Mouse (Mus musculus): Measurements from ENCODE around the gene Lypla2. TPM values are rescaled to one million over a fixed set of nuclear protein-coding genes. Genes with fewer than 3 reads are reported as not detected.

Lypla2 gene
- polyA plus RNA-seq, 1 experiment from 2014 or later = 149 TPM

- peak; percentile 23 for DNase-seq (ENCODE audit: low spot score)
Measured at GRCm38 (mm10) chr4:135972911-135973811, 735 bp upstream of the Lypla2 start.

- DNase-seq (ENCODE audit: low spot score) = peak; percentile 57
Measured at GRCm38 (mm10) chr4:135971805-135972555, 446 bp downstream of the Lypla2 start.

GRCm38 (mm10) chr4:135970585-135970984 is 1.8 kb downstream of the Lypla2 start:
- DNase-seq (ENCODE audit: low spot score) = no peak

DNA sequence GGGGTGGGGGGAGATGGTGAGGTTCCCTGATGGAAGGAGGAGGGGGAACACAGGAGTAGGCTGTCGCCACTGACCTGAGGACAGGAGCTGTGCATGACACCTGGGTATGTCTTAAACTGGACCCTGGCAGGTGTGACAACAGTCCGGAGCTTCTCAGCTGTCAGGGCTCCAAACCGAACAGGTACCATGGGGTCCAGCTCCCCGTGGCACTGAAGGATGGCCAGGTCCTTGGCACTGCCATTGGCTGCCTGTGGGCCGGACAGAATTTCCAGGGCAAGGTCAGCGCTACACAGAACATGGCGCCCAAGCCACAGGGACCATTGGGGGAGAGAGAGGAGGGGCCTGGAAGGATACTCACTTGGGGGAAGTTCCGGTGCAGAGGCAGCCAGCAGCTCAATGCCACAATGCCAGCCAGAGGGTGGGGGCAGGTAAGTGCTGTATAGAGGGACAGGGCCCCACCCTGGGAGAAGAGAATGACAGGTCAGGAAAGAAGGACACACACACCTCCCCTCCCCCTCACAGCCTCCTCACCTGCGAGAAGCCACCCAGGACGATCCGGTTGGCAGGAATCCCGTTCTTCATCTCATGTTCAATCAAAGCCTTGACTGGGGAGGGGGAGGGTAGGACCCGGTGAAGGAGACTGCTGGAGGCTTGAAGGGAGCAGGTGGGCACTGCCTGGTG is 3.2 kb downstream of the Lypla2 start:
- no peak for DNase-seq (ENCODE audit: low spot score)

- no peak for DNase-seq (ENCODE audit: low spot score)
Measured at GRCm38 (mm10) chr4:135968271-135968869, 4.1 kb downstream of the Lypla2 start.

DNA sequence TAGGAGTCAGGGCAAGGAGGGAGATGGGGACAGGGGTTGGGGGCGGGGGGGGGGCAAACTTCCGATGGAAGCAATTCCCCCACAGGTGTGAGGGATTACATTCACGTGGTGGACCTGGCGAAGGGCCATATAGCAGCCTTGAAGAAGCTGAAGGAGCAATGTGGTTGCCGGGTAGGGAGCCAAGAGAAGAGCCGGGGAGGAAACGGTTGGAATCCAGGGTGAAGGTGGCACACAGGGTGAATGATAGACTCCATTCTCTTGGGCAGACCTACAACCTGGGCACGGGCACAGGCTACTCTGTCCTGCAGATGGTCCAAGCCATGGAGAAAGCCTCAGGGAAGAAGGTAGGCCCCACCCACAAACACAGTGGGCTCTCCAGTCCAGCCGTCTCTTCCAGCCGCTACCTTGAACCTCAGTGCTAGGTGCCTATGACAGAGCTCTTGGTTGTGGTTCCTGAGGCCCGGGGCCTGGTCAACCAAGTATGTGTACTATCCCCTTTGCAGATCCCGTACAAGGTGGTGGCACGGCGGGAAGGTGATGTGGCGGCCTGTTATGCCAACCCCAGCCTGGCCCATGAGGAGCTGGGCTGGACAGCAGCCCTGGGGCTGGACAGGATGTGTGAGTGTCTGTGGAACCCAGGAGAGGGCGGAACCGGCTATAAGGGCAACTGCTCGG is 5.2 kb downstream of the Lypla2 start:
- no peak for DNase-seq (ENCODE audit: low spot score)

GRCm38 (mm10) chr4:135966283-135966682 is 6.1 kb downstream of the Lypla2 start:
- no peak for DNase-seq (ENCODE audit: low spot score)

GRCm38 (mm10) chr4:135965113-135965512 is 7.3 kb downstream of the Lypla2 start:
- DNase-seq (ENCODE audit: low spot score) = no peak

- DNase-seq (ENCODE audit: low spot score) = peak; percentile 32
Measured at GRCm38 (mm10) chr4:135964426-135964825, 8.0 kb downstream of the Lypla2 start.

- peak; percentile 98 for DNase-seq (ENCODE audit: low spot score)
Measured at GRCm38 (mm10) chr4:135963457-135964193, 8.8 kb downstream of the Lypla2 start, which contains the start of gene Gale. Gene Gale, plus strand, starts transcription at chr4:135963727.

DNA sequence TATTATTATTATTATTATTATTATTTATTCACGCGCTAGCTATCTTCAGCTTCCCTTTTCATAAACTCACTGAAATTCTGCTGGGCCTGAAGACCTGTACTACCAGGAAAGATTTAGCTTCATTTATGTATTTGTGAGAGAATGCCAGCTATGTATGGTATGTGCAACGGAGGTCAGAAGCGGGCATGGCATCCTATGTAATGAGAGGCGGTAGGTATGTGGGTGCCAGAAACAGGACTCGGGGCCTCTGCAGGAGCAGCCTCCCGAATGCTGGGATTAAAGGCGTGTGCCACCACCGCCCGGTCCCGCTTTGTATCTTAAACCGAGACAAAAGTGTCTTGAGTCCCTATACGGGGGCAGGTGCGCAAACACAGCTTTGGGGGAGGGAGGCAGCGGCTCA is 9.5 kb downstream of the Lypla2 start:
- no peak for DNase-seq (ENCODE audit: low spot score)

GRCm38 (mm10) chr4:135962198-135962597 is 10.2 kb downstream of the Lypla2 start:
- no peak for DNase-seq (ENCODE audit: low spot score)

DNA sequence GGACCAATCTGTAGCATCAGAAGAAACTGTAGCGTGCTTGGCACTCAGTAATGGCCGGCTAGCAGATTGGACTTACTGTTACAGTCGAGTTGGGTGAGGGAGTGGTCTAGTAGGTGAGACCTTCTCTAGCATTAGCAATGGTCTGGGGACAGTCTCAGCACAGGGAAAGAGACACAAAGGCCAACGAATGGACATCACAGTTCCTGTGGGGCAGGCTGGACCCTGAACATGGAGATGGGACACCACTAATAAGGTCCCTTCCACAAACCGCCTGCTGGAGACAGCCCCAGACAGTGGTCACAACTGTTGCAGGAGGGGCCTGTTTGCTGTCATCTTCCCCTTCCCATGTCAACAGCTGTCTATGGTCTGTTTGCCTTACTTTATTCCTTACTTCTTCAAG is 10.7 kb downstream of the Lypla2 start:
- DNase-seq (ENCODE audit: low spot score) = no peak

- DNase-seq (ENCODE audit: low spot score) = peak; percentile 85
Measured at GRCm38 (mm10) chr4:135960717-135961116, 11.7 kb downstream of the Lypla2 start.

DNA sequence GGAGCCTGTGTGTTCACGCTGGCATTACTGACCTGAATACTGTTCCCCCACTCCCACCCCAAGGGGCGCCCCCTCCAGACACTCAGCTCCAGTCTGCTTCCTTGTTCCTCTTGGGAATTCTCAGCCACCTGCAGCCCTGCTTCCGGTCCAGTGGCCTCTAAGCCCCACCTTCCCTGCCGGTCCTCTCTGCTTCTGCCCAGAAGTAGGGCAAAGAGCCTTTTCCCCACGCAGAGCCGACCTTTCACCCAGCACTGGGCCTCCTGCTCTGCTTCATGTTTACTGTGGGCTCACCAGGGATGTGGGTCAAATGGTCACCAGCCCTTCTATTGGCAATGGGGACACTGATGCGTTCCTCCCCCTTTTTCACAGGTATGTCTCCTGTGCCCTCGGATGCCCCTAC is 14.1 kb downstream of the Lypla2 start:
- DNase-seq (ENCODE audit: low spot score) = no peak

DNA sequence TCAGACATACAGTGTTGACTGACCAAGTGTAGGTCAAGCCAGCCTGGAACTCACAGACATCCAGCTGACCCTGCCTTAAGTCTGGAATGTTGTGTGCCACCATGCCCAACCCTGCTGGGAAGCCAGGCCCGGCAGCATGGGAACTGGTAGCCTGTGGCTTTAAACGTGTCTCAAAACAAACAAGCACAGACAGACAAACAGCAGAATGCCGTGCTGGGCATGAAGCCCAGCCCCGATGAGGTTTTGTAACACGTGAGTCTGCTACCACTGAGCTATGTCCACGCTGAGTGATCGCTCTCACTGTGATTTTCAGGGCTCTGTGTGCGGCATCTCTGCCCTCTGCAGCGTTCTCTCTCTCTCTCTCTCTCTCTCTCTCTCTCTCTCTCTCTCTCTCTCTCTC is 16.5 kb downstream of the Lypla2 start:
- no peak for DNase-seq (ENCODE audit: low spot score)

- DNase-seq (ENCODE audit: low spot score) = peak; percentile 81
Measured at GRCm38 (mm10) chr4:135954241-135954640, 18.2 kb downstream of the Lypla2 start.

DNA sequence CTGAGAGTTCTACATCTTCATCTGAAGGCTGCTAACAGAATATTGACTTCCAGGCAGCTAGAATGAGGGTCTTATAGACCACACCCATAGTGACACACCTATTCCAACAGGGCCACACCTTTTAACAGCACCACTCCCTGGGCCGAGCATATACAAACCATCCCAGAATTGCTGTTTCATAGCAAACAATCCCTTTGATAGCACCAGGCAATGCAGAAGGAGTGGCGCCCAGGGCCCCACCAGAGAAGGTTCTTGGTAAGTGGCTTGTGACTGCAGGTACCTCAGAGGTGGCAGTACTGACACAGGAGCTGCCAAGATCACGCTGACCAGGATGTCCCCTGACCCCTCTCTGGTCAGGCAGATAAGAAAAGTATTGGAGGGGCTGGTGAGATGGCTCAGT is 19.2 kb downstream of the Lypla2 start:
- no peak for DNase-seq (ENCODE audit: low spot score)

DNA sequence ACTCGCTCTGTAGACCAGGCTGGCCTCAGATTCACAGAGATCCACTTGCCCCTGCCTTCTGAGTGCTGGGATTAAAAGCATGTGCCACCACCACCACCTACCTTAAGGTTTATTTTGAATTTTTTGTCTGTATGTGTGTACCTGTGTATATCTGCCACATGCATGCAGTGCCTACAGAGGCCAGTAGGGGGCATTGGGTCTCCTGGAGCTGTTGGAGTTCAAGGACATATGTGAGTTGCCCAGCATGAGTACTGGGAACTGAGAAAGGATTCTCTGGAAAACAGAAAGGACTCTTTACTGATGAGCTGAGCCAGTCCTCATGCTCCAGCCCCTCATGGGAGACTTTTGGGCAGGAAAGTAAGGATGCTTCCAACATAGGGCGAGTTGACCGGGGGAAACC is 20.9 kb downstream of the Lypla2 start:
- DNase-seq (ENCODE audit: low spot score) = no peak

DNA sequence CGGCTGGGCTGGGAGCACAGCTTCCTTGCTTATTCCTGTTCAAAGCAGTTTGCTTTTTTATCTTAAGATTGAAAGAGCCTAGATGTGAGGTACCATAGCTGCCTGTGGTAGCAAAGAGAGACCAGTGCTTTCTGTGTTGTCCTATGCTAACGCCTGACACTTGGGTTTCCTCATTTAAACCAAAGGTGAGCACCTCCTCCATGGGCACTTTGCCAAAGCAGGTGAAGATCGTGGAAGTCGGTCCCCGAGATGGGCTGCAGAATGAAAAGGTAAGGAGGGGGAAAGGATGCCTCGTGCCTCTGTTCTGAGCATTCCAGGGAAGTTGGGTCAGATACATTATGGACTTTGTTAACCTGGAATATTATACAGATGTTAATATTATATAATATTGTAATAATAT is 22.1 kb downstream of the Lypla2 start:
- no peak for DNase-seq (ENCODE audit: low spot score)

Data from thymus, postnatal 0 days (tissue).